Mouse (Mus musculus): ENCODE data around the gene Olfr1494. TPM values are rescaled to one million over a fixed set of nuclear protein-coding genes. Genes with fewer than 3 reads are reported as not detected.

Gene Olfr1494
- not detected in 2 replicates for polyA plus RNA-seq (2012; rRNA removed)

DNA sequence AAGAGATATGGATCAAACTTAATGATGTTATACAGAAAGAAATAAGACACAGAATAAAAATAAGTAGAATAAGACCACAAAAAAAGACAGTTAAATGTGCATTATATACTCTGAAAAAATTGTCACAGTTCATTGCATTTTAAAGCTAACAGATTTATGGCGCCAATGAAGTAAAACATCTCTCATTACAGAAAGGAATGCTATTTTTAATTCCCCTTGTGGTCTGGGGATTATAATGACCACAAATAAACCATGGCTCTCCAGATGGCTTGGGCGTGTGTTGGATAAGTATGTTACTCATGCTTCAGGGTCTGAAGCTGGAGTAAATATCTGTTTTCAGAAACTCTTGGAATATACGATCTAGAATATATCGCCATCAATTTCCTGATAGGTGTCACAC, at the start of gene Olfr1494:
Gene Olfr1494, plus strand, starts transcription at position 301 of the 400 bp plus-strand sequence.

DNA sequence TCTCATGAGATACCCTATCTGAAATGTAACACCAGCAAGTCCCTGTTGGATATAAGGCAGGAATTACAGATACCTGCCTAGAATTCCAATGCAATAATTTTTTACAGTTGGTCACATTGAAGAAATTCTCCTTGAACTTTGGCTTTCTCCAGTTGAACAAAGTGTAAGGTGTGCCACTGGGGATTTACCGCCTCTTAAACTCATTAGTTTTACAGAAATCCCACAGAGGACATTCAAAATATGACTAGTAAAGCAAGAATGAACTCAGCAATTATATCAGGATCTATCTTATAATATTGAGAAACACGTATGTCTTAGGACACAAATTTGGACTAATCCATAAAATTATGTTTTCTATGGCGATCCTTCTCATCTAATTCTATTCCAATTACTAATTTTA, 42.6 kb upstream of the Olfr1494 start, which contains the start of gene Olfr1491:
Gene Olfr1491, plus strand, starts transcription at position 301 of the 400 bp plus-strand sequence.

DNA sequence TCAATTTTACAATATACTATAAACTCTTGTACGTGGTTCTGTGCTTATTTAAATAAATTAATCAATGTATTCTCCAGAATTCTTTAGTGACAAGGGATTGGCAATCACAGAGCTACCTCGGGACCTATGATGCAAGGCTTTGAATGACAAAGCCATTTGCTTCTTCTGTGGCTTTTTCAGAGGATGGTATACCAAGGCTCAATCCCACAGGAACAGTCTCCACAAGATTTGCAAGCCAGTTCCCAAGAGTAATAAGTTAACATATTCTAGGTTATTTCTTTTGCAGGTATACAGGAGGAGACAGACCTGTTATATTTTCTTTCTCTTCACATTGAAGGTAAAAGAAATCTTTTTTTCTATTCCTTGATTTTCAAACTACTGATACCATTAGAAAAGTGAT, 16.6 kb upstream of the Olfr1494 start, which contains the start of gene Olfr1493-ps1:
Gene Olfr1493-ps1, plus strand, starts transcription at position 301 of the 400 bp plus-strand sequence.

GRCm38 (mm10) chr19:13764306-13764705, 24.8 kb downstream of the Olfr1494 start, which contains the start of gene Olfr1495:
Olfr1495 (plus strand) TSS chr19:13764606.

DNA sequence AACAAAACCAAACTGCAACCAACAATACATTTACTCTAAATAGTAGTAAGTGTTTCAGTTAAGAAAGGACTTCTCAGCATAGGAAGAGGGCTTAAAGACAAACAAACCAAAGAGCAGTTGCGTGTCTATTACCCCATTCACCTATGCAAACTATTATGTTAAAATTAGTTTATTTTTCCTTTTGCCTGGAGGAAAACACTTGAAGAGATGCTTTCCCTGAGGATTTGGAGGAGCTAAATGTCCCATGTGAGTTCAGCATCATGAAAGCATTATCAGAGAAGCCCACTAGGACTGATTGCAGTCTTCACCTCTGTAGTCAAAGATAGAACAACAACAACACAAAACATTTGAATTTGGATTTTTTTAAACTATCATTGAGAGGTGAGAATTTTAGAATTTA, 38.0 kb downstream of the Olfr1494 start, which contains the start of gene Olfr1496:
Gene Olfr1496, plus strand, starts transcription at position 301 of the 400 bp plus-strand sequence.

GRCm38 (mm10) chr19:13798102-13798501, 58.6 kb downstream of the Olfr1494 start, which contains the start of gene Olfr1497:
Olfr1497 (minus strand) TSS chr19:13798202.

Other genes starting within 250 kb of the Olfr1494 start
- not detected in 2 replicates for gene Olfr1477, start 239.2 kb upstream of the Olfr1494 start, polyA plus RNA-seq (2012; rRNA removed)
- not detected in 2 replicates for gene Olfr1480, start 211.8 kb upstream of the Olfr1494 start, polyA plus RNA-seq (2012; rRNA removed)
- not detected in 2 replicates for gene Olfr1484, start 156.2 kb upstream of the Olfr1494 start, polyA plus RNA-seq (2012; rRNA removed)
- not detected in 2 replicates for gene Olfr1487, start 122.4 kb upstream of the Olfr1494 start, polyA plus RNA-seq (2012; rRNA removed)
- not detected in 2 replicates for gene Olfr1489, start 108.1 kb upstream of the Olfr1494 start, polyA plus RNA-seq (2012; rRNA removed)
- gene Olfr1490, start 88.6 kb upstream of the Olfr1494 start, polyA plus RNA-seq (2012; rRNA removed), result not detected in 2 replicates
- not detected in 2 replicates for gene Olfr1491, start 42.5 kb upstream of the Olfr1494 start, polyA plus RNA-seq (2012; rRNA removed)
- not detected in 2 replicates for gene Olfr1493-ps1, start 16.4 kb upstream of the Olfr1494 start, polyA plus RNA-seq (2012; rRNA removed)
- gene Olfr1495, start 24.9 kb downstream of the Olfr1494 start, polyA plus RNA-seq (2012; rRNA removed), result not detected in 2 replicates
- not detected in 2 replicates for gene Olfr1496, start 38.1 kb downstream of the Olfr1494 start, polyA plus RNA-seq (2012; rRNA removed)
- gene Olfr1497, start 58.5 kb downstream of the Olfr1494 start, polyA plus RNA-seq (2012; rRNA removed), result not detected in 2 replicates
- gene Olfr1499, start 79.7 kb downstream of the Olfr1494 start, polyA plus RNA-seq (2012; rRNA removed), result not detected in 2 replicates
- not detected in 2 replicates for gene Olfr1500, start 90.8 kb downstream of the Olfr1494 start, polyA plus RNA-seq (2012; rRNA removed)
- not detected in 2 replicates for gene Olfr1501, start 111.0 kb downstream of the Olfr1494 start, polyA plus RNA-seq (2012; rRNA removed)
- gene Olfr1502, start 122.1 kb downstream of the Olfr1494 start, polyA plus RNA-seq (2012; rRNA removed), result not detected in 2 replicates
- not detected in 2 replicates for gene Olfr1504, start 158.2 kb downstream of the Olfr1494 start, polyA plus RNA-seq (2012; rRNA removed)
- not detected in 2 replicates for gene Olfr1505, start 173.8 kb downstream of the Olfr1494 start, polyA plus RNA-seq (2012; rRNA removed)